Mouse (Mus musculus) induced T-regulatory cell, adult 2 months (primary cell): ENCODE measurements at regions not wholly inside any gene's neighbourhood (a gene's known extent, or its start where the extent isn't known, plus 50 kb on each side); places are given as distances from the start of the nearest gene placed in this dataset.
"Not testable (repeated sequence)": the region's sequence is repeated elsewhere in the genome, so short reads cannot be mapped to it uniquely, and the experiment has no call there.

Source experiments
- DNase-seq: peaks from one replicate; pipeline ENCODE4 v3.0.0-alpha.2; 2012; ENCODE audit warnings: low read depth

DNA sequence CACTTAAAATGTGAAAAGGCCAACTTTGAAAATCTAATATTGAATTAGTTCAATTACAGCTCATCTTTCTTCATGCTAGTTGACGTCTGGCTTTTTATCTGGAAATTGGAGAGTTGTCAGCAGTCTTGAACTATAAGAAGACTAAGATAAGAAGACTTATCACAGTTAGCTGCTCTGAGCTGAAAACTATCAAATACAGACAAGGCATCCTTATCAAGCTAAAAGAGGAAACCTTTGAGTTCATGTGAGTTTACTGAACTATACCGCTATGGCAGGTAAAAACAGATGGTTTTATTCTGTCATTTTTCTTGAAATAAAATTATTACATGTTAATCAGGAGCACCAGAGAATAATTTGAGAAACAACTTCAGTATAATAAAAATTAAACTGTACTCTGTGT, 735.2 kb upstream of the Marcks start:
- DNase-seq: no peak

DNA sequence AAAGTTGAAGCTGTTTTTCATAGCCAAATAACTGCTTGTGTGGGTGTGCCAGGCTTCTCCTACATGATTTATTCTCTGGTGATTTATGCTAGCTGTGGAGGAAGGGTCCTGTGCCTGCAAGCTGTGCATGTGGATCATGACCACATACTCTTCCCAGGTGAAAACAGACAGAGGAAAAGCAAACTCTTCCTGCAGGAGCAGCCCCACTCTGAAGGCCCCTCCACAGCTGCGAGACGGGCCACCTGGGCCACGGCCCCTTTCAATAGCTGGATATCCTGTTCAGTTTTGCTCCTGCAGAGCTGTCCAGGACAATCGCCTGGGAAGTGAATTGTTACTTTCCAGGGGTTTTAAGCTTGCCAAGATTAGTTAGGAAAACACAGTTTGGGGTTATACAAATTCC, 722.3 kb upstream of the Marcks start:
- DNase-seq: no peak

DNA sequence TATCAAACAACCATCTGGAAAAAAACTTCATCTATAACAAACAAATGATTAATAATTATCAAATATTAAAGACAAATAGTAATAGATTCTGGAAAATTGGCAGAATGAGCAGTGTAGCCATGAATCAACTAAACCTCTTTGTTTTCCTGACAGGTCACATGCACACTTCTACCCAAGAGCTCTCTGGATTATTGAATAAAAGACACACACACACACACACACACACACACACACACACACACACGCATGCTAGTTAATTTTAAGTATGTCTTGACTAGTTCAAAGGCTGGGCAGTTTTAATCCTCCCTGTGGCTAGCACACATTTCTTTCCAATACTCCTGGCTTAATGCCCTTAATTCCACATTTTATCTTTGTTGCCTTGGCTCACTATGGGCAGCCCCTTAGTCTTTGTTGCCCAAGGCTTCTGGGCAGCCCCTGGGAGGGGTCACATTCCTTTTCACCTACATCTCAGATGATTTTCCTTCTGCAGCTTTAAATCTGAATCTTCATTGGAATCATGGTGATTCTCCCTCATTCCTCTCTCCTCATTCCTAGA, 710.6 kb upstream of the Marcks start:
- no peak for DNase-seq

DNA sequence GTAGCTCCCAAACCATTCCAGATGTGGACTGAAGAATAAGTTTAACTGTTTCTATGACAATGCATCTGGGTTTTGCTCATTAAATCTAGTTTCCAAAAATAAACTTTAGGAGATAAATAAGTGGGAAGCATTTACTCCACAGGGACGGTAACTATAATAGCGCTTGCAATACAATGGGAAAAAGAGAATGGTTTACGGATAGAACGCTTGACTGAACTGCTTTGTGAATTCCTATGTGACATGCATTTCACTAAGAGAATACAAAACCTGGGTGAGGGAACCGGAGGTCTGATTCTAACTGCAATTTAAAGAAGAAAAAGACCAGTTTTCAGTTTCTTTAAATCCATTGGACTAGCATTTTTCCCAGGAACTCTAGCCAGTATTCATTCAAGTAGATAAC, 704.1 kb upstream of the Marcks start:
- DNase-seq: no peak

DNA sequence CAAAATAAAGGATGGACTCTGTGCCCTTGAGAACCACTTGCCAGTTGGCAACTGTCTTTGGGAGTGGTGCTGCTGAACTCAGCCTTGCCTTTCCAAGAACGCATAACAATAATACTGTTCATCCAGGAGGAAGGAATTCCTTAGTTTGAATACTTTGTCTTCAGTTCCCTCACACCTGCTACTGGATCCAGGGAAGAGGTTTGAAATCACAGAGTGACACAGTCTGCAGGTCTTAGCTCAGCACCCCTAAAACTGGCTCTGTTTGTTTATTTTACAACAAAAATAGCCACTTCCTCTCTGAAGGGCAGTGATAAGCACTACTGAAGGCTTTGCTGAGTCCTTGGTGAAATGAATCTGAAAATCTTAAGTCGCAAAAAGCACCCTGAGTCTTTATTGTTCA, 703.1 kb upstream of the Marcks start:
- no peak for DNase-seq

DNA sequence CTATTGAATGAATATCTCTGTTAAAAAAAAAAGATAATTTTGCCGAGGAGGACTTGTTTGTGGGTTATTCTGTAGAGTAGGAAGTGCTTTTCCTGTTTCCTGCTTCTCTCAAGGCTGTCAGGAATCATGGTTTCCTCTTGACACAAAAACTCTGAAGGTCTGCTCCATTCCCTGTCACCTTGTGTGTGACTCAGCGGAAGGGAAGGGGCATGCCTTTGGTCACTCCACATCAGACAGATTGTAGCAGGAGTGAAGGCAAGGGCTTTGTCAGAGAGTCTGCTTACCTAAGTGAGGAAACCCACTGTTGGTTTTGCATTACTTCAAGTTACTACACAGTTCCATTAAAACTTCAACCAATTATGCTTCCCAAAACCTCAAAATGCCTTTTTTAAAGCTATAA, 699.0 kb upstream of the Marcks start:
- DNase-seq: no peak

DNA sequence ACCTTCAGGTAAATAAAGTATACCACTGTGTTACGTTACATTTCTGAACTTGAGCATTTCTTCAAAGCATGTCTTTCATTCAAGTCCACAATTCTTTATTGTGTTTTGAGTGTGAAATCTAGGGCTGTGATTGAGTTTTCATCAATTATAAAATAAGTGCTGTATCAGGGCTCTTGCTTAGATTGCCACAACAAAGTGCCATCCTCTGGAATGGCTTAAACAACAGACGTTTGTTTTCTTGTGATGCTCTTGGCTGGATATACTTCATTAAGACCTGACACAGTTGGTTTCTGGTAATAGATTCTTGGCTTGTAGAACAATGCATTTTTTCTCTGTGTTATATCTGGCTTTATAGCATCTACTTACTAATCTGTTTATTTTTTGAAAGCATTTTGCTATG, 674.3 kb upstream of the Marcks start:
- DNase-seq: no peak

DNA sequence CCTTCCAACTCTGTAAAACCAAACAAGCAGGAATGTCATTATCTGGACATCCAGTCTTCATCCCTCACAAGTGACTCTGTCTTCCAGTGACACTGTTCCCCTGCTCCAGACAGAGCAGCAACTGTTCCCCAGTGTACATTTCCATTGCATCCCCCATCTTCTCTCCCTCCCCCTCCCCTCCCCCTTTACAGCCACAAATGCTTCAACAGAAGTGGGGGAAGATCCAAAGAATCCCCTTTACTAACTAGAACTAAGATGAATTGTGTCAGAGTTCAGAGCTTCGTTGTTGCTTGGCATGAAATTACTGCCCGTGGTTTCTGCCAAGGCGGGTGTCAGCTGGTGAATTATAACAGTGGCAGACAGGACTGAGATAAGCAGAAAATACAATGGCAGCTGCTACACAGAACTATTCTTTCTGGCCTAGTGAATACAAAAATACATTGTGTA, 673.7 kb upstream of the Marcks start:
- DNase-seq: no peak

DNA sequence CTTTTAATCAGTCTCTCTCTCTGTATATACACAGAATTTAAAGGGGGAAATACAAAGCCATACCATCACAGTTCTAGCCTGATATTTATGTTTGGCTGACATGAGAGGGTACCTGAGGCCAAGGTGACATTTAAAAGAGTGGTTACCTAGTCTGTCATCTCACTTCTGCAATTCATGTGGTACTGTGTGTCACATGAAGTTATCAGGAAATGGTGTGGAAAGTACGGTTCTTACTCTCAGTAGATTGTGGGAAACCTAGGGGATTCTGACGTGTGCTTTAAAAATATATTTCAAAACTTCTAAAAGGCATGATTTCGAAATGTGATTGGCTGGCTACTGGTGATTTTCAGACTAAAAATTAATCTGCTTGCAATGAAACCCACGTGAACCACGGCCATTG, 673.1 kb upstream of the Marcks start:
- no peak for DNase-seq

DNA sequence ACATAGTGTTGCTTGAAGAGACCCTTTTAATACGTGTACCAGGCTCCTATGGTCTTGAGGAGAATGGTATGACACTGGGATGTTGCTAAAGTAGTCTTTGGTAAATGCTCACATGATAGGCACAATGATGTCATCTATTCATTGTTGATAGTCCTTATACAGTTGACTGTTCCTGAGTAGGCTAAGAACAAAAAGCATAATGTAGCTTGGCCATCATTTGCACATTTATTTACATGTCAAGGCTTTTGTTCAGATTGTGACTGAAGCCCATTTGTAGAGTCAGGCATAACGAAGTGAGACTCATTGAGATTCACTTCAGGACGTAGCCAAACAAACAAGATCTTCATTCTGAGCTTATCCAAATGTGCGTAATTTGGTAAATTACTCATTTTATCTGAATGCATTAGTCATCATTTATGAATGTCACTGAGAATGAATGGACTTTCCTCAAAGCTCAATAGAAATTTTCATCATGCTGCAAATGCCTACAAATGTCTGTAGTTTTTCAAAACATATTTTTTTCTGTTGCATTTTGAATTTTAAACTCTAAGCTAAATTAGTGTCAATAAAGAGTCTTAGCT, 664.6 kb upstream of the Marcks start:
- no peak for DNase-seq

DNA sequence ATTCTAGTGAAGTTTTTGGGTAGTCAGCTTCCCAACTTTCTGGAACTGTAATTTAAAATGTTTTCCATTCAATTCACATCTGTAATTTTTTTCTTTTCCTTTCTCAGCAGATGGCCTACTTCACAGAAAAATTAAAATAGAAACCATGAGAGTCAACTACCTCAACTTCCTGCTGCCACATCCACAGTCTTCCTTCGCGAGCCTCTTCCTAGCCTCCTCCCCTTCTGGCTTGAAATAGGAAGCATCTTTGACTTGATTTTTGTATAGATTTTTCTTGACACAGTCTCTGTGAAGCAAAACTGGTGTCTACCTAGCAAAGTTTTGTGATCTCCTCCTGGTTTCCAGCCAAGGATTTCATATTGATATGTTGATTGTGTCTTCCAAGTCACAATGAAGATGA, 660.7 kb upstream of the Marcks start:
- no peak for DNase-seq

DNA sequence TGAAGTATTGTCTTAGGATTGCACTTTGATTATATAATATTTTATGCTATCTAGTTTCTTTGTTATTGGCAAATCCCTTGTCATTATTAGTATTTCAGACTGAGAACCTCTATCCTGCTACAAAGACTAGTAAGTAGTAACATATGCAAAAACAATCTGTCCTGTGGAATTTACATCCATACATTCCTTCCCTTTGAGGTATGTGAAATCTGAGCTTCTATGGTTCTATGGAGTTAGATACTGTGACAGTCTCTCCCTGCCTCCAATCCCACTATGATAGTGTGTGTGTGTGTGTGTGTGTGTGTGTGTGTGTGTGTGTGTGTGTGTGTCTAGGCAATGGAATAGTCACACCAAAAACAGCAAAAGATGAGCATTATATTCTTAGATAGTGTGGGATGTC, 659.6 kb upstream of the Marcks start:
- no peak for DNase-seq

DNA sequence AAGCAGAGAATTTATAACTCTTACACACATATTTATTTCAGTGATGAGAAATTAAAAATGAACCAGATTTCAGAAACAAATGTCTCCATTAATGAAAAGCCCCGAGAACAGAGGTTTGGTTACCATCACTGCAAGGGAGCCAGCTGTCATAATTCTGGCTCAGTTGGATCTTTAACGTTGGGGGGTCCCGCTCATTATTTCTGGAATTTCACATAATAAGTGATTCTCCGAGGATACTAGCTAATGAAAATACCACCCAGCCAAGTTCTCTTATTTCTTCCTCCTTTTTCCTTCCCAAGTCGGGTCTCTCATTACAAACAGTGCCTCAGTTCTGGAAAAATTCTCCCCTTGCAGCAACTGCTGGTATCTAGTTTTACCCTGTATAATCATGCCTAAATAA, 659.0 kb upstream of the Marcks start:
- no peak for DNase-seq

DNA sequence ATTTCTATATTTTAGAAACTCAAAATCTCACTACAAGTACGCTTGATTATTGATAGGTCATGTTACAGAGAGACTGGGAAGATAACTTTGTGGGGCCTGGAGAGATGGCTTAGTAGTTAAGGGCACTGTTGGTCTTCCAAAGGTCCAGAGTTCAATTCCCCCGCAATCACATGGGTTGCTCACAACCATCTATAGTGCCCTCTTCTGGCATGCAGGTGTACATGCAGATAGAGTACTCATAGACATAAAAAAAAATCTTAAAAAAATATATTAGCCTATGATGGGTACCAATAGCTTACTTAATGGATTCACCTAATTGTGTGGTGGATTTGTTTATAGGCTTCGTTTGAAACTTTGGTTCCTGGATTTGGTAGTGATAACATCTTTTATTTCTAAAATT, 654.2 kb upstream of the Marcks start:
- DNase-seq: peak; percentile 6

DNA sequence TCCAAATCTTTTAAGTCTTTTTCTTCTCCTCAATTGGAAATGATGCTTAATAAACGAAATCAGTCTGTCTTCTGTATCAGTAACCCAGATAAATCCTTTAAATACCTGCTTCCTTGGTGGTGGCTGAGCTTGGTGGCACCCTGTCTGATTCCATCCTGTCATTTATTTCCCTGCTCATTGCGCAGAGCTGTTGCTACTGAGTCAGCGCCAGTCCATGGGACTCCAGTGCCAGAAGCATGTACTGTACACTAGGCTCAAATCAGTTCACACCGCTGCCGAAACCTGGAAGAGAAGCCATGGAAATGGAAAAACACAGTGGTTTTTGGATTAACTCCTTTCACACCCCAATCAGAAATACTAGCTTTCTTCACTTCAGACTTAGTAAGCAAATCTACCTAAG, 649.3 kb upstream of the Marcks start:
- no peak for DNase-seq

DNA sequence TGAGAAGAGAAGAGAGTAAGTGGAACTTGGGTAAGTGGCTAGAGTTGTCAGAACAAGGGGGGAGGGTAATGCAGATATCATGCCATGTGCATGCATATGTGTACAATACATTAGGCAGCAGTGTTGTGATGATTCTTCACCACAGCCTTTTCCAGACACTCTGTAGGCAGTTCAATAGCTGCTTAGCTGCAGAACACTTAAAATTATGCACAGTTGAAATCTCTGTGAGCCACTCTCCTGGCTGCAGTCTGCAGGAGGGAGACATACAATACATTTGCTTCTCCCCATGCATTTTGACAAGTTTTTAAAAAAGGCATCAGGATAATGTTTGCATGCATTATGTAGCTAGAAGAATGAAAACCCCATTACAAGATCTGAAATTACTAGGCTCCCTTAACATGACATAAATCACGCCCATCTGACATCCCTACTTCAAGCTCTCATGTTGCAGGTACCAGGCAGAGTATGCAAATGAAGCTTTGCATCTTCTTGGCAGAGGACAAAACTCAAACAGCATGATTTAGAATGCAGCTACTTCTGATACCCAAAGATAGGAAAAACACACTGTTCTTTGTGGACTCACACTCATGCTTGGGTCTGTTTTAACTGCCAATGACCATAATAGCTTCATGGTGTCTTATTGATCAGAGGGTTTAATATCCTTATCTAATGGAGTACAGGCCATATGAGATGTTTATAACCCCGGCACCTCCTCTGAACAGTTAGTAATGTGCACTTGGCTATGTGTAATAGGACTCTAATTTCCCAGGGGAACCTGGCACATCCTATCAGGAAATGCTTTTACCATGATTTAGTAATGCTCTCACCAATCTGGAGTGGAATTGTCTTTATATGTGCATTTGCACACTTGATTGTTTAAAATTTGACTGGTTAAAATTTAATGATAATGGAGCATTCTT, 640.9 kb upstream of the Marcks start:
- DNase-seq: no peak

DNA sequence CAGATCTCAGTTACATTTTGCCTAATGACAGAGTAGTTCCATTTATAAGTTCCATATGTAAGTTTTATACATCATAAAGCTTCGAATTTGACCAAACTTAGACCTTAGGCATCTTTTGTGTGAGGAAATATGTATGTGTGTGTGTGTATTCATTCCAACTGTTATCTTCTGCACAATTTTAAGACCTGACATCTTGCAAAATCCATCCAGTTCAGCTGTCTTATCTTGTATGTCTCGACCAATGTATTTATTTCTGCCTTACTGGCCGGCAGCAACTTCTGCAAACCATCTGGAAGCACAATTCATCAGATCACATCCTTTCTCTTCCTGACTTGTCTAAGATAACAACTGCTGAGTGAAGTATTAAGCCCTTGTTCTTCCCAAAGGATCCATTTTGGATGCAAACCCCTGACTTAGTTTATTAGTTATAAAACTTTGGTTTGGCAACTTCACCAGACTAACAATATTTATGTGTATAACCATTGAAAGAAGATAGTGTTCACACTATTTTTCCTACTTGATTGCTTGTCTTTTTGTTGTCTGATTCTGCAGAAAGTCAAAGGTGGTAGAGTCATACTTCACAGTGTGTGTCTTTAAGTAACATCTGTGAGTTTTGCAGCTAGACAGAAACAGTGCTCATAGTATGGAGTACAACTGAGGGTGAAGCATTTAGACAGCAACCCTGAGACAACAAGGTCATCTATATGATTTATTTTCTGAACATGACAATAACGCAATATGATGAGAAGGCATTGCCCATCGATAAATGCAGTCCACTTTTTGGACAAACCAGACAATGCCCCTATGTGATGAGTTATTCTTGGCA, 622.0 kb upstream of the Marcks start:
- no peak for DNase-seq

DNA sequence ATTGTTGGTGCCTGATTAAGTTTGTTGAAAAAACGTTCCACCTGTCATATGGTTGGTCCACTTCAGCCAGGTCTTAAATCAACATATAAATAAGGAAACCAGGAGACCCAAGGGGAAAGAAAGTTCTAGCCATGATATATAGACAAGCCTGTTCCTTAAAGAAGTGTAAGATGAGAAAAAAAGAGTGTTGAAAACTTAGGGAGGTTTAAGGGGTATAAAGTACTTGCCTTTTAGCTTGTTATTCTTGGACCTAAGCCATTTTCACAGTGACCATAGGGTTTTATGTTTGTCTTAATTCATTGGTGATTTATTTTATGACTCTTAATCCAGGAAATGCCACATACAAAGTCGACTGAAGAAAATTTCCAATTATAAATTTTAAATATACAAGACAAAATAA, 602.9 kb upstream of the Marcks start:
- no peak for DNase-seq

DNA sequence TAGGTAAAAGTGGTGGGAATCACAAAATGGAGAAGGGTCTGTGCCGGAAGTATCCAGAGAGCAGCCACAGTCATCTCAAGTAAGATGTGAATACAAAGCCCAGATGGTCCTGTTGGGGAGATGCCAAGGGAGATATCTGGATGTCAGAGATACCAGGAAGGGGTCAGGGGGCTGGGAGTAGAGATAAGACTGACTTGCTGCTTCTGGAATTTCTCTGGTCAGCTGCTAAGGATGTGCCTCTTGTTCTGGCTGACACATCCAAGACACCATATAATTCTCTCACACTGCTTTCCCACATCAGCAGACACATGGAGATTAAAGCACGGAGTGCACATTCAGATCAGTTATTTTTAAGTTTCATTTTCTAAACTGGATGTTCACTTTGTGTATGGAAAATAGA, 600.3 kb upstream of the Marcks start:
- no peak for DNase-seq

DNA sequence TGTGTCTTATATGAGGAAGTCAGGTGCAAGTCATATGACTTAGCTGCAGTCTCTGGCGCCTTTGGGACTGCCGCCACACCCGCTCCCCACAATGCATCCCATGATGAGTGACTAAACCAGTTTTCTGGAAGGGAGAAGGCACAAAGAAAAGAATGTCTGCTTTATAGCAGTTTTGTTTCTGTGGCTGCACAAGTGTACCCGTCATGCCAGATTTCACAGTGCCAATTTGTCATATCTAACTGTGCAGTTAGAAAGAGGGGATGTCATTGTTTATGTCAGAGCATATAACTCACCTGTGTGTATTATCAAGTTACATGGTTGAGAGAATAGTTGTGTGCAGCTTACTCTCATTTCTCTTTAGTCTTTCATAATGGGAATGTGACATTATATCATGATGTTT, 586.9 kb upstream of the Marcks start:
- no peak for DNase-seq

DNA sequence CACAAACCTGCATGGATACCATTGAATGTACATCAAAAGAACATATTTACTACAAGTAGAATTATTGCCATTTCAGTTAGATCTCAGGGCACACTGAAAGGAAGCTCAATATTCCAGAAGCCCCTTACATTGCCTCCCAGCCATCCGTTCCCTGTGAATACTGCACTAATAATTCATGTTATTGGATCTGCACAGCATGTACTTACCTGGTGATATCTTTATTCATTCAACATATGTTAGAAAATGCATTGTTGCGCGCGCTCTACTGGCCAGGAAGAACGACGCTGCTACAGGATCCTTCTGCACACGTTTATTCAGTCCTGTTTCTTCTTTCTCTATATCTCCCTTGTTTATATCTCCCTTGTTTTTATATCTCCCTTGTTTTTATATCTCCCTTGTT, 586.3 kb upstream of the Marcks start:
- not testable (repeated sequence) for DNase-seq

DNA sequence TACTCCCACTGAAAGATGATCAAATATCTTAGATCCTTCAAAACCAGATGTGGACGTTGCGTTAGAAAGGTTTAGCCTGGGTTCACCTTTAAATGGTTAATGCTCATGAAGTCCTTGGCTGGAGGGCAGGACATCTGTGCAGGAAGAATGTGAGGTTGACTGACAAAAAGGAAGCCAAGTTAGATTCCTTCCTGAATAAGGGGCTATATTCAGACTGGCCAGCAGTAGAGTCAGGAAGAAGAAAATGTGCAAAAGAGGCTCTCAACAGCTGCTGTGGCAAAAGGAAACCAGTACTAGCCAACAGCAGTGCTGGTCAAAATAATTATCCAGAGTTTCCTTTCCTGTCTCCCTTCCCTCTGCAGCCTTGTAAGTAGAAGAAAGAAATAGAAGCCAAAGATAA, 582.0 kb upstream of the Marcks start:
- DNase-seq: no peak

DNA sequence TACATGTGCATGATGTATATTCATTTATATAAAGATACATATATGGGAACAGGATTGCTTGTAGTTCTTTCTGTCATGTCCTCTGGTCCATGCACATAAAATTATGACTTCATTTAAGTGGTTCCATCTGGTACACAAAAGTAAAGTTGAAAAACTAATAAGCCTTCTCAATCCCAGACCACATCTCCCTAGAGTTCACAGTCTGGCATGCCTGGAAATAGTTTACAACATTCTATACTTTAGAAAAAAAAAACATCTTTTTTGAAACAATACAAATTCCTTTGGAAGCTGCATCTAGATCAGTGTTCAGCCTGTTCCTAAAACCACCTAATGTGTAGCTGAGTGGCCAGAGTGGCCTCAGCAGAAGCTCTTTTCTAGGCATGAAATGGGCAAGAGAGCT, 578.2 kb upstream of the Marcks start:
- no peak for DNase-seq
